Mouse (Mus musculus) frontal cortex, adult (tissue): ENCODE data around the gene Neurl2.

Source experiments
- ATAC-seq: cut with Nextera tagmentation; 2 replicates; pipeline ENCODE4 v1.9.2; 2017; ENCODE audit warnings: mild to moderate bottlenecking, moderate library complexity, mixed read lengths; ENCODE audit not compliant: low TSS enrichment

Gene Neurl2

GRCm38 (mm10) chr2:164786388-164786885 is 46.8 kb downstream of the Neurl2 start:
- ATAC-seq = 0 out of 2 replicates have a peak, but pooled peaks have one; percentile 13

GRCm38 (mm10) chr2:164785481-164786387 is 47.5 kb downstream of the Neurl2 start, which contains the start of gene Snx21:
TSS of gene Snx21 (plus strand) at chr2:164785823.
- ATAC-seq = peak; percentile 85

- no peak for ATAC-seq
Observed at GRCm38 (mm10) chr2:164784869-164785420, 48.3 kb downstream of the Neurl2 start.

GRCm38 (mm10) chr2:164783926-164784581 is 49.2 kb downstream of the Neurl2 start:
- ATAC-seq = no peak

- ATAC-seq = no peak
Observed at GRCm38 (mm10) chr2:164781876-164782275, 51.4 kb downstream of the Neurl2 start.
